Mouse (Mus musculus) common myeloid progenitor, adult 5-6 weeks (primary cell): Measurements from ENCODE around the gene Nav2. TPM values are rescaled to one million over a fixed set of nuclear protein-coding genes. Genes with fewer than 3 reads are reported as not detected.
A peak's percentile ranks its signal among the peaks of the same experiment; 100 is the strongest.

ENCODE experiments used
- ATAC-seq: replicated peaks from 2 replicates; pipeline ENCODE4 v1.8.0; 2016; ENCODE audit warnings: low read depth, mild to moderate bottlenecking, moderate TSS enrichment, inconsistent platforms; ENCODE audit not compliant: poor library complexity, severe bottlenecking
- total RNA-seq: library from RNA; stranded (forward); fragments of 200-1000, 187-1606 nt; gene quantifications from 2 replicates; pipeline ENCODE4 v1.2.3, GENCODE M21; 2017

Gene Nav2
- total RNA-seq, 1 experiment from 2014 or later = 7.8 TPM

DNA sequence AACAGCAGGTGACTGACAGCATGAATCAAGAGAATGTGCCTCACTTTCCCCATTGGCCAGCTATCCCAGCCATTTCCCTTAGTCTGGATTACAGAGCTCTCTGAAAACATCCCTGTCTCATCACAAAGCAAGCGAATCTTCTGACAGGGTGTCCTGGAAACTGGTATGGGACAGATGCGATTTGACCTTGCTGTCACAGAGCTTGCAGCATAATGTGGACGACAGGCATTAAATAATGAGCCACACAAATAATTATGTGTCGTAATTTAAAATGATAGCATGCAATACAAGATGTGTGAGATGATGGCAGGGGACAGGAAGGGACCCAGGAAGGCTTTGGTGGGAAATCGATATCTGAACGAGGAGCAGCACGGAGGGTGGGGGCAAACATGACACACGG lies 131.6 kb downstream of the Nav2 start:
- no peak for ATAC-seq

DNA sequence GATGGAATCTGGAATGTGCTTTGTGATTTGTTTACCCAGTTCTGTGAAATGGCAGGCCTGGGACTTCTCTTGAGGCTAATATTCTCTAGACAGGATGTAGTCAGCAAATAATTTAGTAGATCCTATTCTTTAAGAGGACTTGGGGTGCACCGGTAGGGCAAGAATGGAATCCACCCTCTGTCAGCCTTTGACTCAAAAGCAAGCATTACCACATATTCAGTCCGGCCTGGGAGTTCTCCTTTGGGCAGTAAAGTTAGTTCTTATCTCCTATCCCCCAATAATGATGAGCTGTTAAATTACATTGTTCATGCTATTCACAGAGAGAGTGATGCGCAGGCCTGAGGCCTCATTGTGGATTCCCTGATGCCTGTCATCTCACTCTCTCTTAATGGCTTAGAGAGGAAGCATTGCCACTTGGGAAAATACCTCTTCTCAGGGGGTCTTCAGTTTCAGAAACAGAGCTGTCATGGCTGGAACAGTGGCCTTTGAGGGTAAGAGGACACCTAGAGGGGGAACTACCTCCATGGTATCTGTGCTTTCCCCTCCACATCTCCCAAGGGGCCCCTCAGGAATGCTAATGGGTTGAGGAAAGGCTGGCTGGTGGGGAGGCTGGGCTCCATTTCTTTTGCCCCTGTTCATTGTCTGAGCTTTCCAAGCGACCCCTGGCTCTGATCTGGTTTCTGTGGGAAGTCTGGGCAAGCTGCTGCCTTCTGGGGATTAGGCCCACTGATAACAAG lies 133.0 kb downstream of the Nav2 start:
- ATAC-seq = no peak

DNA sequence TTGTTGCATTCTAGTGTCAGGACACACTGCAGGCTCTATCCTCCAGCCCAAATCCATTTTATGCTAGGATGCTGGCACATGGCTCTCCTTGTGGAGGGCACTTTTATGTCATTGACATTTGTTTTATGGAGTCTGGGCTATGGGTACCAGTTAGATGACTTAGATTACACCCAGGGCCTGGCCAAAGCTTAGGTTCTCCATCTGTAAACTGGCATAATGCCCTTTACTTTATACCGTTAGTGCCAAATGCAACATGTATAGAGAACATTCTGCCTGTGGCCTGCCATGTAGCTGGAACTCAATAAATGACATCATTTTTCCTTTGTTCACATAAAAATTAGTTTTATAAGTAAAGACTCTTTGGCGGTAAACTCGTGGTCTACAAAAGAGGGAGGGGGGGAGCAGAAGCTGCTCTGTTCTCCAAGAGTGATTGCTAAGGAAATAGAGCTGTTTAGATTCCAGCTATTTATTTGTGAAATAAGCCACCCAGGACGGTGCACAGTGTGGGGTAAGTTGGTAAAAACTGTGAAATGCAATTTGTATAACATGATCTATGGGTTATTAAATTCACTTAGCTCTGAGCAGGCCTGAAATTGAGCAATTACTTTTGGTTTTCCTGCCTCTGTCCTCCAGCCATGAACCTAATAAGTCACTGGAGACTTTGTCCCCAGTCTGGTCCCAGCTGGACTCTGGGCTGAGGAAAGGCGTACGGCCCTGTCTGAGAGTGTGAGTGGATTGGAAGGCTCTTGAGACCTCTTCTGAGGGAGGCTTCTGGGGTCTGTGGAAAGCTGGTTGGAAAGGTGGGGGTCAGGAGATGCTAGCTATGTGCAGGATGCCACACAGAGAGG lies 137.2 kb downstream of the Nav2 start:
- ATAC-seq = no peak

DNA sequence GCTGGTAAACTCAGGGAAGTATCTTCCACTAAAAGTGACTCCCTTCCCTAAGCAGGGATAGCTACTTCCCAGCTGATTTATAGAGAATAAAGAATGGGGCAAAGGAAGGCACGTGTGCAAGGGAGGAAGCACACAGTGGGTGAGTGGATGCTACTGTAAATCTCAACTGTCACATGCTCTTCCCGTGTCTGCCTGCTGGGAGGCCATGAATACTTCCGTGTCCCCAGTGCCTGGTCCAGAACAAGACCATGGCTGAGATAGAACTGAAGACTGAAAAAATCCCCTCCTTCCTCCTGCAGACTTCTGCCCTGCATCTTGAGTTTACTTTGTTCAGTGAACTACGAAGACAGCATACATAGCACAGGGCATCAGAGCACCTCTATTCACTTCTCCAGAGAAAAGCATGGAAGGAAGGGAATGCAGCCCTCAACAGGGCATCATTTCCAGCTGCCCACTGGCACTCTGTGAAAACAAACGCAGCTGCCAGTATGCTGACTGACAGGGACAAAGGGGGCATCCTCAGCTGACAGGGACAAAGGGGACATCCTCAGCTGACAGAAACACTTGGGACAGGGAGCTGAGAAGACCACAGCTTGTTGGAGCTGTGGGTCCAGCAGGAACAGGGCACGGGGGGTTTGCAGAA lies 138.0 kb downstream of the Nav2 start:
- ATAC-seq = no peak

DNA sequence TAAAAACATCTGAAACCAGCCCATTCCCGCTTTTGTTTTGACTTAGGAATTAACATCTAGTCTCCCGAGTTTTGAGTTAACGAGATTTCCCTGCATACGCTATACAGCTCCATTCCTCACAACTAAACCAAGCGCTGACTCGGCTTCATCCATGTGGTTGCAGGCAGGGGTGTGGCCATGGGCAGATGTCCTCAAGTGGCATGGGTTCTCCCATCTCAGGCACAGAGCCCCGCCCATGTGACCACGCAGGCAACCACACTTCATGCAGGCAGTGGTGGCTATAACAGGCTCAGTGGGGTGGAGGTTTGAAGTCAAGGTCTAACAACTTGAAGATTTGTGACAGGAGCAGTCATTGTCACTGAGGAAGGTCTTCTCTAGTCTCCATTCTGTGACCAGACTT lies 138.8 kb downstream of the Nav2 start:
- ATAC-seq = peak; percentile 98

DNA sequence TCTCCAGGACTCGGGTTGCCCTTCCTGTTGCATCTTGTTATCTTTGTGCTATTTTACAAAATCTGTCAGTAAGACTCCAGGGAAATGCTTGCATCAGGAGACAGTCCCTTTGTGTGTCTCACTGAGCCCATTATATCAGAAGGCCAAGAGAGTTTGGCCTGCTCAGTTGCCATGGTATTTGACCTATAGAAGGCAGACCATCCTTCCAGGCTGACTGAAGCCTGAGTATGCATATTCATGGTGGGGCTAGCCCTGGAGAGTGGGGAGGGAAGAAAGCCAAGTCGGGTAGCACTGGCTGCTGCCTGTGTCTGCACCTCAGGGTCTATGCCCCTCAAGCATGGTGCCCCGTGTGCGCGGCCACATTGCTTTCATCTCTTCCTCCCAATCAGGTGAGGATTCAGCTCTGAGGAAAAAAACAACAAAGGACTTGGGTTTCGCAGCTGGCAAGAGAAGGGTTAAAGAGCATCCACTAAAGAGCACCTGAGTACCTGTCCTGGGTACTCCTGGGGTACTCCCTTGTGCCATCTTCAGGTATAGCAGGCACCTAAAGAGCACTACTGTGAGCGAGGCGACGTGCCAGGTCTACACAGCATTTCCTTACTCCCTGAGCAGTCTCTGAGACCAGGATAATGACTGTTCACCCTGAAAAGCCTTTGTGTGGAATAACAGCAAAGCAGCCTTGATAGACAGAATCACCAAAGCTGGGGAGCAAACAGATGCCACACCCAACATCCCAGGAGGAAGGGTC lies 144.5 kb downstream of the Nav2 start:
- ATAC-seq = no peak

DNA sequence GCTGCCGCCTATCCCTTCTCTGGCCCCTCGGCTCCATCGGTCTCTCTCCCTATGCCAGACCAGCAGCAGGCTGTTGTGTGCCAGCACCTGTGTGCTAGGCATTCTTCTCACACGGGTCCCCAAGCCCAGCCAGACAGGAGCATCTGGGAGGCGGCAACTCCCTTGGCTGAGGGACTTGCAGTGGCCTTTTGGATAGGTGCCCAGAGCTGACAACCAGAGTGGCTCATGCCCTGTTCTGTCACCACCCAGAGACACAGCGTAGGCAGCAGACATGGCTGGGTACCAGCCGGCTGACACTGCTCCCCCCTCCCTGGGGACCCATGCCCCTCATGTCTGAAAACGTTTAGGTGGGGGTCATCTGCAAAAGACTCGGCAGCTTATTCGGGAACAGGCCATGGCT lies 146.8 kb downstream of the Nav2 start:
- ATAC-seq = no peak

DNA sequence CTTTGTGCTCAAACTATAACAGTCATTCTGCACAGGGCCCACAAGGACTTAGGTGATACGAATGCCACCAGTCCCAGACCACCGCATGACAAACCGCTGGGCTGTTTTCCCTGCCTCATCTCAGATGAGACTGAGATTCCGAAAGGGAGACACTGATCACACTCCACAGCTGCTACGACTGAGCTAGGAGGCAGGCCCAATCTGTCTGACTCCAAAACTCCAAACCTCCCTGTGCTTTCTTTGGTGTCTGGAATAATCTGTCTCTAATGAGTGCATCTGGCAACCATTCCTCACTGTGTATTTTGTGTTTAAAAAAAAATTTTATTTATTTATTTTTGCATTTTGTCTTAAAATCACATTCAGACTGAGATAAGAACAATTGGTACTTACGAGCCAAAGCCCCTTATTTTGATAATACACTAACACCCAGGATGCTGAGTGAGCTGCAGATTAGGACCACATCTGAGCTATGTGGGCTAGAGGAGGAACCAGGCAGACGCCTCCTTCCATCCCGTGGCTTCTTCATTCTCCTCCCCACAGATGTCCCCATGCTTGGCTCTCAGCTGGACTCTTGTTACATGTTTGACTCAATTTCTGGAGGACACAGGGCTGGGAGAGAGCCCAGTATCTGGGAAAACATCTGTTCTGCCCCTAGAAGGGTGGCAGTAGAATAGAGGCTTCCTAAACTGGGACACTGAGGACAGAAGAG lies 149.9 kb downstream of the Nav2 start:
- ATAC-seq = no peak

DNA sequence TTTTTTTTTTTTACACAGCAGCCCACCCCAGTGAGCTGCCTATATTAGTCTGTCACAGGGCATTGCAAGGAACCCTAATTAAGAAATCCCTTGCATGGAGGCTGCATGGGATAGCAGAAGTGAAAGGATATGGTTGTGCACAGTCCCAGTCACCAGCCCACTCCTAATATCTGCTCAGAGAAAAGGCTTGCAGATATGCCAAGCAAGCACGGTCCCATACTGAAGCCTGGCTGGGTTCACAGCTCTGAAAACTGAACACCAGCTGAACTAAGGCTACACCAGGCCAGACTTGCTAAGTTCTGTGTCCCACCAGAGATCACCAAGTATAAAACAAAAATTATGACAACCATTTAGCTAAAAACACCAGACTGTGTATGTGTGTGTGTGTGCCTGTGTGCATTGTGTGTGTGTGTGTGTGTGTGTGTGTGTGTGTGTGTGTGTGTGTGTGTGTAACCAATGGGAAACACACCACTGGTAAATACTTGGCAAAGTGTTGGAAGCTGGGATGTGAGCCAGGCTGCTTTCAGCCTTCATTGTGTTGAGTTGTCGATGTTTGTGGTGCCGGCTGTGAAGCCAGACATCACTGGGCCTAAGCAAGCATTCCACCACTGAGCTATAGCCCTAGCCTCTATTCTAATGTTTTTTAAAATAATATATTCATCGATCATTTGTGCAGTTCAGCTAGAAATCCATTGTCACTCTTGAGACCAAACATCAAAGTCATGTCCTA lies 156.4 kb downstream of the Nav2 start:
- no peak for ATAC-seq

DNA sequence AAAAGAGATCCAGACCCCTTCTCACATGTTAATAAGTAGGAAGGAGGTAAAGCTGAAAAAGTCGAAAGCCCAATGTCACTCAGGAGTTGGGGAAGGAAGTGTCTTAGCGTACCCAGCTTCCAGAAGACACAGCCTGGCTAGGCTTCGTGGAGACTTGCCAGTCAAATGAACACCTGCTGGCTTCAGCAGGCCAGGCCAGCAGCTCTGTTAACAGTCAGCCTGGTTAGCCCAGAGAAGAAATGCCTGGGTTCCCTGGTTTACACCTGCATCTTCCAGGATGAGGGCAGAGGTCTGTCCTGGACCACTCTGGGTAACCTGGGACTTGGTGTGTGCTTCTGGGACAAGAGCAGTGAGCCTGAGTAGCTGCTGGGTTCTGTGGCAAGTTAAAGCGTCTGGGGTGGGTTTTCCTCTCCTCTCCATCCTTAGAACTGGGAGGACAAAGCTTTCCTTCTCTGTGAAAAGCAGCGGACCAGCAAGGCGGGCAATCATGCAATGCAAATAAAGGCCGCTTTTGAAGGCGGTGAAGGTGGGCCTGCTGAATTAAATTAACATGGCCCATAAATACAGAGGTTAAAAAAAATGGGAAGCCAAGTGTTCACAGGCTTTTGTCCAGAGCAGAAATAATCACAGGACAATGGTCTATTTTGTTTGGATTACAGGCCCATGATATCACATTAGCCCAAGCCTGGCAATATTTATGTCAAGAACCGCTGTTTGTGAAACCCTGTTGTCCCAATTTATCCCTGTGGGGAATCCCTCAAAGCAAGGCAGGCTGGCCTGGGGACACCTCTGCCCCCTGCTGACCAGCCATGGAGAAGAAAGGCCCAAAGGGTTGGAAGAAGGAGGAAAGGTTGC lies 157.3 kb downstream of the Nav2 start:
- no peak for ATAC-seq

DNA sequence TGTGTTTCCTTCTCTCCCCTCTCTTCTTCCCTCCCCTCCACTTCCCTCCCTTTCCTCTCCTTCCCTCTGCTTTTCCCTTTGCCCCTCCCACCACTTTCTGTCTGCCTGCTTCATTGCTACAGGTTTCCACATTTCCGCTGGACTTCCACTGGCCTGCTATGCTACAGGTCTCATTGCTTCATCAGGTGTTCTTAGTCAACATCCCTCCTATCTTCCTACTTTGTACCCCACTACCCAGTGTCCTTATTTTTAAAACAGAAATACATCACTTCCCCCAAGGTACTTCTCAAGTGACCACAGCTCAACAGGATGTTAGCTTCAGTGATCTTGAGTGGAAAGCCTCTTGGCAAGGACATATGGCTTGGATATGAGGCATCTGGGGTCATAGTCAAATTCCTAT lies 158.3 kb downstream of the Nav2 start:
- ATAC-seq = no peak

DNA sequence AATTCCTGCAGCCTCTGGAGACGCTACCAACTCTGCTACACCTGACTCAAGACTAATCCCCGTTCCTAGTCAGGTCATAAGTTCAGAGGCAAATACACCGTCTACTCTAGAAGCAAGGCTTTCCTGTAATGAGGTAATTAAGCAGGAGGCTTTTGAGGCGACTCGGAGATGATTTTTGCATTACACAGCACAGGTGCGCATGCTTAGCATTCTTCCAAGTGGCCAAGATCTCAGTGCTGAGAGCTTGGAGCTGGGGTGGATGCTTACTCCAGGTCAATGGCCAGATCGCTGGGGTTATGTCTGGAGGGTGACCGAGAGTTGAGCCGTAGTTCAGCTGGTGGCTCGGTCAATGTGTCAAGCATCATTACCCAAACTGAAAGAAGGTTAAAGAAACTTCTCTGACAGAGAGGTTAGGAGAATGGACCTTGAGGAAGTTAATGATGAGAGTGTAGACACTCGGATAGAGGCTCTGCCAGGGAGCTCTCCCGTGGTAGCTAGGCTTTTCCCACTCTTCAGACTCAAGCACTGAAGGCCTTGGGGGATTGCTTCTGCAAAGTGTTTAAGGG lies 161.0 kb downstream of the Nav2 start:
- no peak for ATAC-seq

DNA sequence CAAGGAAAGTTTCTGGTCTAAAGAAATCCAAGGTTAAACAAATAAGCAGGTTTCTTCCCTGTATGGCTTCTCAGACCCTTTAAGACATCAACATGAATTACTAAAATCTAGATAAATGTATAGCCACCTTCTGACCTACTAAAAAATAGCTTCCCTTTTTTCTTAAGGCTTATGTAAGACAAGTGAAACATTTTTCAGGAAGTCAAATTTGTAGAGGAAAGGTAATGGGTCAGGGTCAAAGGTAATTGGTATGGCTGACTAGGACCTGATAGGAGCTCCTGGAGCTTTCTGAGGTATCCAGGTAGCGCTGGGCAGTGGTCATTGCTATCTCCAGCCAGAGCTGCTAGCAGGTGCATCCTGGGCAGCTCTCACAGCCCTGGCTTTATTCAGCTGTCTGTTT lies 162.1 kb downstream of the Nav2 start:
- peak; percentile 43; the same call in 1 of the 2 replicates for ATAC-seq

DNA sequence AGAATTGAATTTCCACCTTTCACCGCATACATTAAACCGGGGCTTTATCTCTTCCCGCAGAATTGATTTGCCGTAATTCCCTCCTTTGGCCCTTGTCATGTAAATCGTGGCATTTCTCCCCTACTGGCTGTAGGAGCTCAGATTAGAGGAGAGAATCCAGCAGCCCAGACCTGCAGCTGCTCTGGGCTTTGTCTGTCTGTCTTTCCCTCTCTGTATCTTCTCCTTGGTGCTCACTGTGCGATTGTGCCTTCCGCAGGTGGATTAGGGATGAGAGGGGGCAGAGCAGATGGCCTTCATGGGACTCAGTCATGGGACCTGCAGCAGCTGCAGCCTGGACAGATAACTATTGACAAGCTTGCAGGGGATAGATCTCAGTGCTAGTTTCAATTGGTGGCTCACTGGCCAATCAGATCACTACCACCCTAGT lies 162.6 kb downstream of the Nav2 start:
- ATAC-seq = no peak

DNA sequence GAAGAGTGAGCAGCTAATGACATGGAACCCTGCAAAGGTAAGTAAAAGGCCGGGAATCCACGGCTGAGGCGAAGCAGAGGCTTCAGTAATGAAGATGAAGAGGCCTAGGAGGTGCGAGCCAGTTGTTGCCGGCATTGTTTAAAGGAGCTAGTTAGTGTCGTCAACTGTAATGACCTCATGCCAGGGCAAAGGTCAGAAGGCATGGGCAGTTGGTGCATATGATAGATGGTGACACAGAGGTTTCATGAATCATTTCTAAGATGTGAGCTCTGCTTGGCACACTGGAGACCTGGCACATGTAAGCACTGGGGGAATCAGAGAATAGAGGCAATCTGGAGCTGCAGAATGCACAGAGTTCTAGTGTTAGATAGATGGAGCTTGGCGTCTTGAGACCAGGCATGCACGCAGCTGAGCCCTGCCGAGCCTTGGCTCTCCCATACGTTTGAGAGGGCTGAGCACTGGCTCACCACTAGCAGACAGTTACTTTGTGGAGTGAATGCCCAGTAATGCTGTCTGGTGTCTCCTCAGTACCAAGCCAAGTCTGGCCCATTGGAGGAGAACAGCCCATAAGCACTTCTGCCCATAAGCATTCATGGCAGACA lies 166.9 kb downstream of the Nav2 start:
- no peak for ATAC-seq

DNA sequence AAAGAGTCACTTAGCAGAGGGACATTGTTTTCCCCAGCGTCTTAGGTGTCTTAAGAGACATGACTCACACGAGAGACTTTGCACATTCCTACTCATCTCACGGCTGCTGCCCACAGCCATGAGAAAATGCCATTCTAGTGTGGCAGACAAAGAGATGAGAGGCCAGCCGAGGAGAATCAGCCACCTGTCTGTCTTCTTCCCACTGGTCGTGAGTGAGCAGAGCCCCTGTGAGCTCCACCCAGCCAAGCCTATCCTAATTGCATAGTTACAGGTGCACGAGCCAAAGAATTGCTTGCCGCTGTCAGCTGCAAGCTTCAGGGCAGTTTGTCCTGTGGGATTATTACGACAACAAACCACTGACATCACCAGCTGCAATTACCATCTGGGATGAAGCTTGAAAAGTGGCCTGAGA lies 167.8 kb downstream of the Nav2 start:
- no peak for ATAC-seq

DNA sequence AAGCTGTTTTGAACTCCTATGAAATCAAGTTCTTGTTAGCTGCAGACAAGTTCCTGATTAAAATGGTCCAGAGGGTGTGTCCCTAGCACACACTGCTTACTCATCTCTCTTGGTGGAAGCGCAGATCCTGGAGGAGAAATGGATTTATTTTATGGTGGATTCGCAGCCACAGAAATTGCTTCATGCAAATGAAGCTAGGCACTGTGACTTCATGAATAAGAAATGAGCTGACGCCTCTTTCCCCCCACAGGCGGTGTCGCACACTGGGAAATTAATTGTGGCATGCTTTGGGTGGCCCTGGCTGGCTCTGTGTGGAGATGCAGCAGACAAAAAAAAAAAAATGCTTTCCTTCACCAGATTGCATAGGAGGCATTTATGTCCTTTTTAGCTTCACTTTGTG lies 170.4 kb downstream of the Nav2 start:
- no peak for ATAC-seq
